Mouse (Mus musculus): Measurements from ENCODE around the gene Gm14190. TPM values are rescaled to one million over a fixed set of nuclear protein-coding genes. Genes with fewer than 3 reads are reported as not detected.
"Not testable (repeated sequence)": the region's sequence is repeated elsewhere in the genome, so short reads cannot be mapped to it uniquely, and the experiment has no call there.

Gene Gm14190
- polyA plus RNA-seq, 1 experiment from 2014 or later: not detected

DNA sequence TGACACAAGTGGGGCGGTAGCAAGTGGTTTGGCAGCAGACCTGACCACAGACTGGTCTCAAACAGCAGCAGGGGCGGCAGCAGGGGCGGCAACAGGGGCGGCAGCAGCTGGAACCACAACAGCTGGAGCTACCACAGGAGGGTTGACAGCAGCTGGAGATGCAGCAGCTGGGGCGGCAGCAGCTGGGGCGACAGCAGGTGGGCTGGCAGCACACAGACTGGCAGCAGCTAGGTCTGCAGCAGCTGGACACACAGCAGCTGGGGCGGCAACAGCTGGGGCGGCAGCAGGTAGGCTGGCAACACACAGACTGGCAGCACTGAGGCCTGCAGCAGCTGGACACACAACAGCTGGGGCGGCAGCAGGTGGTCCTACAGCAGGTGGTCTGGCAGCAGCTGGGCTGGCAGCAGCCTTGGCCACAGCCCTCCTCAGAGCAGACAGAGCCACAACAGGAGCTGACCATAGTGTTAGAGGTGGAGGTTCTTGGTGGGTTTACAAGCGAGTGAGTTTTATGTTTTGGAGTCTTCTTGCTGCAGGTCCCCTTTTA is 32.0 kb downstream of the Gm14190 start, which contains the start of gene Gm11563:
Gene Gm11563 (minus strand): TSS at position 494 of the 544 bp plus-strand sequence.
- not testable (repeated sequence) for H3K4me2 ChIP-seq (ENCODE audit: low read depth, low read length); H3K9me3 ChIP-seq (replicated peaks; ENCODE audit: control insufficient read depth, low read length); H3K27me3 ChIP-seq (ENCODE audit: control insufficient read depth, insufficient read depth, low read length); H3K27ac ChIP-seq (ENCODE audit: low read length); ATAC-seq (replicated peaks; ENCODE audit: extremely low read depth, insufficient read depth, low FRiP score); H3K4me3 ChIP-seq (ENCODE audit: low read length); H3K36me3 ChIP-seq (ENCODE audit: control insufficient read depth, insufficient read depth); H3K4me1 ChIP-seq (ENCODE audit: control insufficient read depth, insufficient read depth, low read length); H3K9ac ChIP-seq (ENCODE audit: low read length)
- WGBS: 48% methylated on average over 10 of the region's 10 CpGs

DNA sequence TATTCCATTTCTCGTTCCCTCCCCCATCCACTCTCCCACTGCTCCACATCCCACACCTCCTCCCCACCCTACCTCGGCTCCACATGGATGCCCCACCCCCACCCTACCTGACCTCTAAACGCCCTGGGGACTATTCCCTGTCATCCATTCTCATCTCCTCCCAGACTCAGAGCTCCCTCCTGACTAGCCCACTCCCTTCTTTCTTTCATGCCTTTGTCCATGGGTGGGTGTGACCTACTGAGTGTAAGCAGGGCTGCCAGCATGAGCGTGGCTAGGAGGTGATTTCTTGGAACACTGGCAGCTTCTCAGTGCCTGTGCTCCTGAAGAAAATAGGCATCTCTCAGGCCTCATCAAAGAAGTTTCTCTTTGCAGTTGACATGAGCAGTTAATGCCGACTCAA is 33.5 kb downstream of the Gm14190 start:
- no peak overlapping the region for H3K4me3 ChIP-seq (ENCODE audit: low read length)
- no peak overlapping the region for H3K9ac ChIP-seq (ENCODE audit: low read length)
- H3K4me1 ChIP-seq (ENCODE audit: control insufficient read depth, insufficient read depth, low read length): no peaks in the 10 kb centered on the region
- H3K27me3 ChIP-seq (ENCODE audit: control insufficient read depth, insufficient read depth, low read length): no peaks in the 10 kb centered on the region
- H3K9me3 ChIP-seq (replicated peaks; ENCODE audit: control insufficient read depth, low read length): no peaks in the 10 kb centered on the region; the same call in 1 of the 2 replicates
- no peak overlapping the region for H3K4me2 ChIP-seq (ENCODE audit: low read depth, low read length)
- 52% methylated on average over 5 of the region's 5 CpGs for WGBS
- ATAC-seq (replicated peaks; ENCODE audit: extremely low read depth, insufficient read depth, low FRiP score): no peak
- H3K27ac ChIP-seq (ENCODE audit: low read length): no peak overlapping the region
- no peaks in the 10 kb centered on the region for H3K36me3 ChIP-seq (ENCODE audit: control insufficient read depth, insufficient read depth)

DNA sequence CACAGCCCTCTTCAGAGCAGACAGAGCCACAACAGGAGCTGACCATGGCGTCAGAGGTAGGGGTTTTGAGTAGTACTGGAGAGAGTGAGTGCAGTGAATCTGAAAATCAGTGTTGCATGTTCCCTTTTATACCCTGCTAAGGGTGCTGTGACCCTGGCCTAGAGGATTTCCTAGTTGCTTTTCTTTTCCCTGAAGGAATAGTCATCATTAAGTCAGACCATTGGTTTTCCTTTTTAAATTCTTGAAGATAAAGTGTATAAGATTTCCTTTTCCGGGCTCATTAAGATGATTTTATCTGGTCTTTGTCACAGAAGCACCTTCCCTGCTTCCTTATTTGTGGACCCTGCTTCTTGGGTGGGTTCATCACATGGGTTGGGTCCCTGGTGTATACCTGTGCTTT is 40.4 kb downstream of the Gm14190 start, which contains the start of gene Gm11555:
Gene Gm11555 (minus strand): TSS at position 101 of the 400 bp plus-strand sequence.
- no peaks in the 10 kb centered on the region for H3K27me3 ChIP-seq (ENCODE audit: control insufficient read depth, insufficient read depth, low read length)
- no peaks in the 10 kb centered on the region for H3K36me3 ChIP-seq (ENCODE audit: control insufficient read depth, insufficient read depth)
- 60% methylated on average over 2 of the region's 2 CpGs for WGBS
- ATAC-seq (replicated peaks; ENCODE audit: extremely low read depth, insufficient read depth, low FRiP score): no peak
- H3K9ac ChIP-seq (ENCODE audit: low read length): no peak within 1 kb of the TSS
- no peaks in the 10 kb centered on the region; the same call in 1 of the 2 replicates for H3K9me3 ChIP-seq (replicated peaks; ENCODE audit: control insufficient read depth, low read length)
- no peak within 1 kb of the TSS for H3K27ac ChIP-seq (ENCODE audit: low read length)
- no peaks in the 10 kb centered on the region for H3K4me1 ChIP-seq (ENCODE audit: control insufficient read depth, insufficient read depth, low read length)
- H3K4me2 ChIP-seq (ENCODE audit: low read depth, low read length): no peak within 1 kb of the TSS
- H3K4me3 ChIP-seq (ENCODE audit: low read length): no peak within 1 kb of the TSS

DNA sequence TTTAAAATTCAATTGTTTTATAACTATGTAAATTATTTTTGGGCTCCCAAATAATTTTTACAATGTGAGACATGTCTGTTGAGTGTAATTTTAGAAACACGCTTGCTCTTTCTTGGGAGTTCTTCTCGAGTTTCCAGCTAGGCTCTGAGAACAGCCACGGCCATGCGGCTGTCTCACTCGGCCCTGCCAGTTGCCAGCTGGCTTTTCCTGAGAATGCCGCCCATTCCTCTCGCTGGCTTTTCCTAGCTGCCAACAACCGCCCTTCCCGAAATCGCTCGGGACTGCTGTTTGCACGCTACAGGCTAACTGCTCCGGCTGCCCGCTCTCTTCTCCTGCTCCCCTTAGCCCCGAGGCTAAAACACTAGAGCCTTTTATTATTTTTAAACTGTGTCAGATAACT is 44.1 kb downstream of the Gm14190 start:
- 76% methylated on average over 15 of the region's 15 CpGs for WGBS
- Histone ChIP-seq H3K9ac (ENCODE audit: low read length) (no peak overlapping the region), H3K4me1 (ENCODE audit: control insufficient read depth, insufficient read depth, low read length) (no peaks in the 10 kb centered on the region), H3K4me3 (ENCODE audit: low read length) (no peak overlapping the region), H3K9me3 (replicated peaks; ENCODE audit: control insufficient read depth, low read length) (no peaks in the 10 kb centered on the region; the same call in 1 of the 2 replicates), H3K36me3 (ENCODE audit: control insufficient read depth, insufficient read depth) (no peaks in the 10 kb centered on the region), H3K27me3 (ENCODE audit: control insufficient read depth, insufficient read depth, low read length) (no peaks in the 10 kb centered on the region), H3K4me2 (ENCODE audit: low read depth, low read length) (no peak overlapping the region), H3K27ac (ENCODE audit: low read length) (no peak overlapping the region)
- ATAC-seq (replicated peaks; ENCODE audit: extremely low read depth, insufficient read depth, low FRiP score): no peak

DNA sequence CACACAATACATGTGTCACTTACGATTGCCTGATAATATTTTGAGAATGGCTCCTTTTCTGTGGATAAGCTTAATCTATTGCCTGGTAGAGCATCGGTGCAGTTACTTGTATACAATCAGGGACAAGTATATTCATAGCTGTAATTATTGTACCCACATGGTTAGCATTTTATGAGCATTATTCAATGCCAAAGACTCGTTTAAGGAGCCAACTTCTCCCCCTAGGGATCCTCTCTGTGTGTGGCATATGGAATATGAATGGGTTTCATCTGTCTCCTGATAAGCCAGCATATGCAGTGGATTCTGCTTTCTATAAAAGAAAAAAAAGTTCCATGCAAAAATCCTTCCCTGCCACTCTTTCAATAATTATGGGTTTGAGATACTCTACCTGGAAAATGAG is 46.2 kb downstream of the Gm14190 start:
- no peaks in the 10 kb centered on the region for H3K36me3 ChIP-seq (ENCODE audit: control insufficient read depth, insufficient read depth)
- no peaks in the 10 kb centered on the region for H3K9me3 ChIP-seq (replicated peaks; ENCODE audit: control insufficient read depth, low read length)
- H3K4me3 ChIP-seq (ENCODE audit: low read length): no peak overlapping the region
- no peak for ATAC-seq (replicated peaks; ENCODE audit: extremely low read depth, insufficient read depth, low FRiP score)
- H3K9ac ChIP-seq (ENCODE audit: low read length): no peak overlapping the region
- no peaks in the 10 kb centered on the region for H3K4me1 ChIP-seq (ENCODE audit: control insufficient read depth, insufficient read depth, low read length)
- no peak overlapping the region for H3K4me2 ChIP-seq (ENCODE audit: low read depth, low read length)
- WGBS: 73% methylated on average over 3 of the region's 3 CpGs
- no peaks in the 10 kb centered on the region for H3K27me3 ChIP-seq (ENCODE audit: control insufficient read depth, insufficient read depth, low read length)
- H3K27ac ChIP-seq (ENCODE audit: low read length): no peak overlapping the region

DNA sequence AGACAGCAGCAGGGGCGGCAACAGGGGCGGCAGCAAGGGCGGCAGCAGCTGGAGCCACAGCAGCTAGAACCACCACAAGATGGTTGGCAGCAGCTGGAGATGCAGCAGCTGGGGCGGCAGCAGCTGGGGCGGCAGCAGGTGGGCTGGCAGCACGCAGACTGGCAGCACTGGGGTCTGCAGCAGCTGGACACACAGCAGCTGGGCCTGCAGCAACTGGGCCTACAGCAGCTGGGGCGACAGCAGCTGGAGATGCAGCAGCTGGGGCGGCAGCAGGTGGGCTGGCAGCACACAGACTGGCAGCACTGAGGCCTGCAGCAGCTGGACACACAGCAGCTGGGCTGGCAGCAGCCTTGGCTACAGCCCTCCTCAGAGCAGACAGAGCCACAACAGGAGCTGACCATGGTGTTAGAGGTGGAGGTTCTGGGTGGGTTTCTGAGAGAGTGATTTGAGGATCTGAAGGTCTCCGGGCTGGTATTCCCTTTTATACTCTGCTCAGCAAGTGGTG is 46.9 kb downstream of the Gm14190 start, which contains the start of gene Krtap4-7:
Gene Krtap4-7 (minus strand): TSS at position 455 of the 505 bp plus-strand sequence.
- not testable (repeated sequence) for ATAC-seq (replicated peaks; ENCODE audit: extremely low read depth, insufficient read depth, low FRiP score); H3K36me3 ChIP-seq (ENCODE audit: control insufficient read depth, insufficient read depth); H3K4me3 ChIP-seq (ENCODE audit: low read length); H3K4me2 ChIP-seq (ENCODE audit: low read depth, low read length); H3K9ac ChIP-seq (ENCODE audit: low read length); H3K4me1 ChIP-seq (ENCODE audit: control insufficient read depth, insufficient read depth, low read length); H3K27me3 ChIP-seq (ENCODE audit: control insufficient read depth, insufficient read depth, low read length); H3K9me3 ChIP-seq (replicated peaks; ENCODE audit: control insufficient read depth, low read length); H3K27ac ChIP-seq (ENCODE audit: low read length)
- WGBS: 81% methylated on average over 9 of the region's 9 CpGs

DNA sequence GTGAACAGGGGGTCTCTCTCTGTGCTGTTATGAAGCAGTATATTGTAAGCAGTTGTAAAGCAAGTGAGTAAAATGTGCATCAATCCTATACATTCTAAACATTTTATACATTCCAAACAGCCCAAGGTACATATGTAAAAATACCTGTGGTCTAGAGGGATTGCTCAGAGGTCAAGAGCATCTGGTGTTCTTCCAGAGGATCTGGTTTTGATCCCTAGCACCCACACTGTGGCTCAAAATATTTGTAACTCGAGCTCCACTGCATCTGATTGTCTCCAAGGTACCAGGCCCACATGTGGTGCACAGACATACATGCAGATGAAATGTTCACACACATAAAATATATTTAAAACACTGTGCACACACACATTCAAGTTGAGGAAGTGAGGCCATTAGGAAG is 49.6 kb downstream of the Gm14190 start:
- Histone ChIP-seq H3K27ac (ENCODE audit: low read length) (no peak overlapping the region), H3K9me3 (replicated peaks; ENCODE audit: control insufficient read depth, low read length) (no peaks in the 10 kb centered on the region), H3K4me3 (ENCODE audit: low read length) (no peak overlapping the region), H3K9ac (ENCODE audit: low read length) (no peak overlapping the region), H3K27me3 (ENCODE audit: control insufficient read depth, insufficient read depth, low read length) (no peaks in the 10 kb centered on the region), H3K36me3 (ENCODE audit: control insufficient read depth, insufficient read depth) (no peaks in the 10 kb centered on the region), H3K4me2 (ENCODE audit: low read depth, low read length) (no peak overlapping the region), H3K4me1 (ENCODE audit: control insufficient read depth, insufficient read depth, low read length) (no peaks in the 10 kb centered on the region)
- no peak for ATAC-seq (replicated peaks; ENCODE audit: extremely low read depth, insufficient read depth, low FRiP score)
- WGBS: 14% methylated on average over 1 of the region's 1 CpGs

Other genes with a start within 250 kb of the Gm14190 start
- 0.46 and 0.70 TPM in 2 replicates for gene Krt23, start 197.6 kb downstream of the Gm14190 start, polyA plus RNA-seq (2015; fragmentation: Nextera tagmentation; extraction: Ambion mirVana)
- not detected in 2 replicates for gene Krt39, start 169.4 kb downstream of the Gm14190 start, polyA plus RNA-seq (2015; fragmentation: Nextera tagmentation; extraction: Ambion mirVana)
- gene Krt40, start 147.6 kb downstream of the Gm14190 start, polyA plus RNA-seq (2015; fragmentation: Nextera tagmentation; extraction: Ambion mirVana): not detected in 2 replicates
- gene Krtap3-3, start 139.9 kb downstream of the Gm14190 start, polyA plus RNA-seq (2015; fragmentation: Nextera tagmentation; extraction: Ambion mirVana): not detected in 2 replicates
- gene Krtap3-2, start 133.9 kb downstream of the Gm14190 start, polyA plus RNA-seq (2015; fragmentation: Nextera tagmentation; extraction: Ambion mirVana): not detected in 2 replicates
- gene Gm11939, start 131.3 kb downstream of the Gm14190 start, polyA plus RNA-seq (2015; fragmentation: Nextera tagmentation; extraction: Ambion mirVana): not detected in 2 replicates
- gene Krtap3-1, start 124.1 kb downstream of the Gm14190 start, polyA plus RNA-seq (2015; fragmentation: Nextera tagmentation; extraction: Ambion mirVana): not detected in 2 replicates
- not detected in 2 replicates for gene Krtap1-5, start 109.7 kb downstream of the Gm14190 start, polyA plus RNA-seq (2015; fragmentation: Nextera tagmentation; extraction: Ambion mirVana)
- not detected in 2 replicates for gene Krtap1-4, start 107.1 kb downstream of the Gm14190 start, polyA plus RNA-seq (2015; fragmentation: Nextera tagmentation; extraction: Ambion mirVana)
- not detected in 2 replicates for gene Krtap1-3, start 99.4 kb downstream of the Gm14190 start, polyA plus RNA-seq (2015; fragmentation: Nextera tagmentation; extraction: Ambion mirVana)
- gene Krtap9-3, start 92.6 kb downstream of the Gm14190 start, polyA plus RNA-seq (2015; fragmentation: Nextera tagmentation; extraction: Ambion mirVana): not detected in 2 replicates
- not detected in 2 replicates for gene Gm11938, start 87.4 kb downstream of the Gm14190 start, polyA plus RNA-seq (2015; fragmentation: Nextera tagmentation; extraction: Ambion mirVana)
- gene Gm11937, start 80.6 kb downstream of the Gm14190 start, polyA plus RNA-seq (2015; fragmentation: Nextera tagmentation; extraction: Ambion mirVana): not detected in 2 replicates
- gene Krtap2-4, start 75.9 kb downstream of the Gm14190 start, polyA plus RNA-seq (2015; fragmentation: Nextera tagmentation; extraction: Ambion mirVana): not detected in 2 replicates
- gene Gm11562, start 70.3 kb downstream of the Gm14190 start, polyA plus RNA-seq (2015; fragmentation: Nextera tagmentation; extraction: Ambion mirVana): not detected in 2 replicates
- not detected in 2 replicates for gene Krtap4-1, start 62.5 kb downstream of the Gm14190 start, polyA plus RNA-seq (2015; fragmentation: Nextera tagmentation; extraction: Ambion mirVana)
- not detected in 2 replicates for gene Krtap4-2, start 55.7 kb downstream of the Gm14190 start, polyA plus RNA-seq (2015; fragmentation: Nextera tagmentation; extraction: Ambion mirVana)
- not detected in 2 replicates for gene Krtap4-7, start 46.7 kb downstream of the Gm14190 start, polyA plus RNA-seq (2015; fragmentation: Nextera tagmentation; extraction: Ambion mirVana)
- gene Gm11555, start 40.5 kb downstream of the Gm14190 start, polyA plus RNA-seq (2015; fragmentation: Nextera tagmentation; extraction: Ambion mirVana): not detected in 2 replicates
- gene Gm11563, start 31.8 kb downstream of the Gm14190 start, polyA plus RNA-seq (2015; fragmentation: Nextera tagmentation; extraction: Ambion mirVana): not detected in 2 replicates
- gene Krtap4-6, start 24.8 kb downstream of the Gm14190 start, polyA plus RNA-seq (2015; fragmentation: Nextera tagmentation; extraction: Ambion mirVana): not detected in 2 replicates
- gene Gm14180, start 43.5 kb upstream of the Gm14190 start, polyA plus RNA-seq (2015; fragmentation: Nextera tagmentation; extraction: Ambion mirVana): not detected in 2 replicates
- gene Gm11595, start 82.2 kb upstream of the Gm14190 start, polyA plus RNA-seq (2015; fragmentation: Nextera tagmentation; extraction: Ambion mirVana): not detected in 2 replicates
- not detected in 2 replicates for gene Krtap4-8, start 90.0 kb upstream of the Gm14190 start, polyA plus RNA-seq (2015; fragmentation: Nextera tagmentation; extraction: Ambion mirVana)
- not detected in 2 replicates for gene Krtap4-9, start 94.5 kb upstream of the Gm14190 start, polyA plus RNA-seq (2015; fragmentation: Nextera tagmentation; extraction: Ambion mirVana)
- not detected in 2 replicates for gene Gm11596, start 102.7 kb upstream of the Gm14190 start, polyA plus RNA-seq (2015; fragmentation: Nextera tagmentation; extraction: Ambion mirVana)
- not detected in 2 replicates for gene Gm11569, start 108.2 kb upstream of the Gm14190 start, polyA plus RNA-seq (2015; fragmentation: Nextera tagmentation; extraction: Ambion mirVana)
- not detected in 2 replicates for gene Gm11554, start 113.7 kb upstream of the Gm14190 start, polyA plus RNA-seq (2015; fragmentation: Nextera tagmentation; extraction: Ambion mirVana)
- gene Krtap4-13, start 119.2 kb upstream of the Gm14190 start, polyA plus RNA-seq (2015; fragmentation: Nextera tagmentation; extraction: Ambion mirVana): not detected in 2 replicates
- gene Gm11564, start 124.9 kb upstream of the Gm14190 start, polyA plus RNA-seq (2015; fragmentation: Nextera tagmentation; extraction: Ambion mirVana): not detected in 2 replicates
- not detected in 2 replicates for gene 2300003K06Rik, start 147.3 kb upstream of the Gm14190 start, polyA plus RNA-seq (2015; fragmentation: Nextera tagmentation; extraction: Ambion mirVana)
- gene Krtap4-16, start 160.9 kb upstream of the Gm14190 start, polyA plus RNA-seq (2015; fragmentation: Nextera tagmentation; extraction: Ambion mirVana): not detected in 2 replicates
- not detected in 2 replicates for gene Gm11568, start 167.2 kb upstream of the Gm14190 start, polyA plus RNA-seq (2015; fragmentation: Nextera tagmentation; extraction: Ambion mirVana)
- not detected in 2 replicates for gene Gm11559, start 173.7 kb upstream of the Gm14190 start, polyA plus RNA-seq (2015; fragmentation: Nextera tagmentation; extraction: Ambion mirVana)
- gene Krtap9-1, start 182.6 kb upstream of the Gm14190 start, polyA plus RNA-seq (2015; fragmentation: Nextera tagmentation; extraction: Ambion mirVana): not detected in 2 replicates
- gene Gm11567, start 188.4 kb upstream of the Gm14190 start, polyA plus RNA-seq (2015; fragmentation: Nextera tagmentation; extraction: Ambion mirVana): not detected in 2 replicates
- gene Krtap31-1, start 217.2 kb upstream of the Gm14190 start, polyA plus RNA-seq (2015; fragmentation: Nextera tagmentation; extraction: Ambion mirVana): not detected in 2 replicates
- not detected in 2 replicates for gene Gm11565, start 224.0 kb upstream of the Gm14190 start, polyA plus RNA-seq (2015; fragmentation: Nextera tagmentation; extraction: Ambion mirVana)
- gene Krtap31-2, start 245.6 kb upstream of the Gm14190 start, polyA plus RNA-seq (2015; fragmentation: Nextera tagmentation; extraction: Ambion mirVana): not detected in 2 replicates

Measured in heart, embryonic 16.5 days (tissue).